Mouse (Mus musculus) neural tube, embryonic 13.5 days (tissue): ENCODE data around the gene Zfp758. TPM values are rescaled to one million over a fixed set of nuclear protein-coding genes. Genes with fewer than 3 reads are reported as not detected.
"Not testable (repeated sequence)": the region's sequence is repeated elsewhere in the genome, so short reads cannot be mapped to it uniquely, and the experiment has no call there.

Source experiments
- ATAC-seq: fragments of 200-750 bp; cut with Nextera tagmentation; 2 replicates; pipeline ENCODE4 v1.8.0; 2017; ENCODE audit warnings: low read depth, mild to moderate bottlenecking, moderate TSS enrichment, moderate library complexity
- H3K27ac ChIP-seq: fragments of 300-500 bp; sonication (generic); replicated peaks from 2 replicates; pipeline ENCODE4 v1.5.1; 2015; ENCODE audit warnings: moderate library complexity, mild to moderate bottlenecking, inconsistent platforms
- H3K27me3 ChIP-seq: fragments of 300-500 bp; sonication (generic); 2 replicates; pipeline ENCODE4 v1.6.1; 2015; ENCODE audit warnings: mild to moderate bottlenecking, inconsistent platforms
- H3K36me3 ChIP-seq: fragments of 300-500 bp; sonication (generic); 2 replicates; pipeline ENCODE4 v1.6.1; 2015; ENCODE audit warnings: mild to moderate bottlenecking, inconsistent platforms
- H3K4me1 ChIP-seq: fragments of 300-500 bp; sonication (generic); replicated peaks from 2 replicates; pipeline ENCODE4 v1.6.1; 2015; ENCODE audit warnings: inconsistent platforms
- H3K4me2 ChIP-seq: fragments of 300-500 bp; sonication (generic); 2 replicates; pipeline ENCODE4 v1.6.1; 2015; ENCODE audit warnings: inconsistent platforms, mild to moderate bottlenecking, moderate library complexity
- H3K4me3 ChIP-seq: fragments of 300-500 bp; sonication (generic); 2 replicates; pipeline ENCODE4 v1.5.1; 2015; ENCODE audit warnings: mild to moderate bottlenecking, inconsistent platforms
- H3K9ac ChIP-seq: fragments of 300-500 bp; sonication (generic); 2 replicates; pipeline ENCODE4 v1.6.1; 2015; ENCODE audit warnings: moderate library complexity, mild to moderate bottlenecking, inconsistent platforms
- H3K9me3 ChIP-seq: fragments of 300-500 bp; sonication (generic); 2 replicates; pipeline ENCODE4 v1.6.1; 2016; ENCODE audit warnings: inconsistent platforms
- WGBS: fragments of 180-500 bp; shearing (Covaris S2); methylation state at CpG from one replicate; pipeline ENCODE4 v1.1.7; 2015; 5-methylcytosine and 5-hydroxymethylcytosine counted together
- polyA plus RNA-seq: library from polyadenylated mRNA; unstranded; fragments of >200 nt; fragmentation: Nextera tagmentation; extraction: Ambion mirVana; gene quantifications from 2 replicates; pipeline ENCODE4 v1.2.1, GENCODE M21; 2015

Zfp758 gene
- polyA plus RNA-seq = 8.3 and 8.4 TPM in 2 replicates

- under 1% methylated on average over 31 of the region's 43 CpGs for WGBS
- peak within 1 kb of the TSS; percentile 56 for H3K4me3 ChIP-seq
- peaks cover 26% of the 10 kb centered on the region for H3K36me3 ChIP-seq
- H3K4me1 ChIP-seq = peaks cover 20% of the 10 kb centered on the region
- H3K9ac ChIP-seq = peak within 1 kb of the TSS; percentile 78
- H3K27me3 ChIP-seq, H3K9me3 ChIP-seq: not testable (repeated sequence)
- ATAC-seq = peak; percentile 97
- H3K27ac ChIP-seq = peak within 1 kb of the TSS; percentile 82
- peak within 1 kb of the TSS; percentile 63 for H3K4me2 ChIP-seq
These were observed at the start of gene Zfp758, which contains the start of gene Zfp944 for GRCm38 (mm10) chr17:22361101-22361781. Gene Zfp758, plus strand, starts transcription at chr17:22361453. Gene Zfp944, minus strand, starts transcription at chr17:22361400.

DNA sequence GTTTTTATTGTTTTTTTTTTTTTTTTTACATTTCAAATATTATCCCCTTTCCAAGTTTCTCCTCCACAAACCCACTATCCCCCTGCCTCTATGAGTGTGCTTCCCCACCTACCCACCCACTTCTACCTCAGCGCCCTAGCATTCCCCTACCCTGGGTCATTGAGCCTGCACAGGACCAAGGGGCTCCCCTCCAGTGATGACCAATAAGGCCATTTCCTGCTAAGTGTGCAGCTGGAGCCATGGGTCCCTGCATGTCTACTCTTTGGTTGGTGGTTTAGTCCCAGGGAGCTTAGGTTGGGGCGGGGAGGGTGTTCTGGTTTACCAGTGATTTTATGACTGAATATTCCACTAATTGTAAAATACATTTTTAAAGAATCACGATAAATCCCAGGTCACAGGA, 47.0 kb upstream of the Zfp758 start:
- Histone ChIP-seq H3K4me3 (peak overlapping the region; percentile 61), H3K27ac (peak overlapping the region; percentile 75; the same call in 1 of the 2 replicates), H3K9ac (peak overlapping the region; percentile 75), H3K4me2 (peak overlapping the region; percentile 58)
- WGBS = 1% methylated on average over 3 of the region's 3 CpGs
- H3K36me3 ChIP-seq, H3K9me3 ChIP-seq, H3K27me3 ChIP-seq, H3K4me1 ChIP-seq: not testable (repeated sequence)
- peak; percentile 90 for ATAC-seq

- peak; percentile 99 for ATAC-seq
- H3K4me2 ChIP-seq = peak within 1 kb of the TSS; percentile 58
These were observed 46.5 kb upstream of the Zfp758 start, which contains the start of gene CT030661.1 for GRCm38 (mm10) chr17:22314730-22315226. Gene CT030661.1, minus strand, starts transcription at chr17:22314837.

DNA sequence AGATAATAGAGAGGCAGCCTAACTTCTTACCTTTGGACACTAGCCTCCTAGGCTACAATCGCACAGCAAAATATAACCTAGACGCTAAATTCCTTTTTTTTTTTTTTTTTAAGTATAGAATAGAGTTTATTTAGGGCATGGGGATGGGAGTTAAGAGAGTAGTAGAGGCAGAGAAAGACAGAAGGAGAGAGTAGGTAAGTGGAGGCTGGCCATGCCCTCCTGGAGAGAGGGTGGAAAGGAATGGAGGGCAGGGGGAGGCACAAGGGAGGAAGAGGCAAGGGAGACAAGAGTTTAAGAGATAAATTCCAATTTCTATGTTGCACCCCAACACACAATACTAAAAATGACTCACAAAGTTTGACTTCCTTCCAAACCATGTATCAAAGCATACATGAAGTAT, 46.0 kb upstream of the Zfp758 start:
- WGBS = 22% methylated on average over 2 of the region's 2 CpGs
- H3K4me1 ChIP-seq, H3K9me3 ChIP-seq, H3K36me3 ChIP-seq, H3K27me3 ChIP-seq: not testable (repeated sequence)
- 0 out of 2 replicates have a peak, but pooled peaks have one; percentile 17 for ATAC-seq
- Histone ChIP-seq H3K4me3 (peak overlapping the region; percentile 61), H3K4me2 (peak overlapping the region; percentile 58), H3K27ac (0 out of 2 replicates have a peak overlapping the region, but pooled peaks have one; percentile 52), H3K9ac (peak overlapping the region; percentile 75)

More at GRCm38 (mm10) chr17:22314730-22315226, 46.5 kb upstream of the Zfp758 start, which contains the start of gene CT030661.1:
- peak within 1 kb of the TSS; percentile 75 for H3K27ac ChIP-seq
- H3K4me1 ChIP-seq, H3K9me3 ChIP-seq, H3K36me3 ChIP-seq, H3K27me3 ChIP-seq: not testable (repeated sequence)
- whole genome bisulfite sequencing = 0% methylated on average over 20 of the region's 20 CpGs
- peak within 1 kb of the TSS; percentile 61 for H3K4me3 ChIP-seq
- H3K9ac ChIP-seq = peak within 1 kb of the TSS; percentile 75

GRCm38 (mm10) chr17:22352794-22353193, 8.5 kb upstream of the Zfp758 start:
- no peaks in the 10 kb centered on the region for H3K27me3 ChIP-seq
- no peak overlapping the region for H3K27ac ChIP-seq
- ATAC-seq = no peak
- no peak overlapping the region for H3K4me2 ChIP-seq
- H3K9me3 ChIP-seq = no peaks in the 10 kb centered on the region
- peaks cover 42% of the 10 kb centered on the region for H3K36me3 ChIP-seq
- H3K4me3 ChIP-seq = no peak overlapping the region
- no peaks in the 10 kb centered on the region for H3K4me1 ChIP-seq
- H3K9ac ChIP-seq = no peak overlapping the region

- no peak for ATAC-seq
- H3K9me3 ChIP-seq = 0 out of 2 replicates have a peak, but pooled peaks cover 8% of the 10 kb centered on the region
- H3K4me1 ChIP-seq = peaks cover 20% of the 10 kb centered on the region
- no peak overlapping the region for H3K27ac ChIP-seq
- 32% methylated on average over 5 of the region's 5 CpGs for WGBS
- H3K4me3 ChIP-seq = peak overlapping the region; percentile 56
- peak overlapping the region; percentile 63 for H3K4me2 ChIP-seq
- no peaks in the 10 kb centered on the region for H3K27me3 ChIP-seq
- H3K36me3 ChIP-seq = peaks cover 30% of the 10 kb centered on the region
- H3K9ac ChIP-seq = peak overlapping the region; percentile 70
These were observed 681 bp upstream of the Zfp758 start for GRCm38 (mm10) chr17:22360572-22360971.

- no peak for ATAC-seq
- peaks cover 21% of the 10 kb centered on the region for H3K36me3 ChIP-seq
- H3K4me1 ChIP-seq = peaks cover 20% of the 10 kb centered on the region
- H3K9me3 ChIP-seq = peaks cover 18% of the 10 kb centered on the region
- no peak overlapping the region for H3K9ac ChIP-seq
- no peak overlapping the region for H3K4me2 ChIP-seq
- WGBS = 95% methylated on average over 3 of the region's 3 CpGs
- H3K4me3 ChIP-seq = no peak overlapping the region
- H3K27me3 ChIP-seq = no peaks in the 10 kb centered on the region
- H3K27ac ChIP-seq = no peak overlapping the region
These were observed 2.6 kb downstream of the Zfp758 start for GRCm38 (mm10) chr17:22363895-22364294.

DNA sequence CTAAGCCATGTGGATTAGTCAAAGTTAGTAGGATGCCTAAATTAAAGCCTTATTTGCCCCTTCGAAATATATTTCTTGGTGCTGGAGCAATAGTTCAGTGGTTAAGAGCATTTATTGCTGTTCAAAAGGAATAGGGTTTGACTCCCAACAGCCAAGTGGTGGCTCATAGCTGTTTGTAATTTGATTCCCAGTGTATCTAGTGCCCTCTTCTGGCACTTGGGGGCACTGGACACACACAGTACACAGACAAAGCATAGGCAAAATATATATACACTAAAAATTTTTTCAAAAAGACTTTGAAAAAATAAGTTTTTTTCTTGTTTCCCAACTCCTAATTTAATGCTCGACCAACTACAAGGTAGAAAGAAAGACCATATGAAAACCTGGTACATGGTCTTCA, 49.5 kb downstream of the Zfp758 start:
- Histone ChIP-seq H3K4me1 (no peaks in the 10 kb centered on the region), H3K9me3 (no peaks in the 10 kb centered on the region), H3K4me2 (no peak overlapping the region), H3K9ac (no peak overlapping the region), H3K27me3 (no peaks in the 10 kb centered on the region), H3K36me3 (no peaks in the 10 kb centered on the region), H3K4me3 (no peak overlapping the region), H3K27ac (no peak overlapping the region)
- ATAC-seq = no peak
- 82% methylated on average over 2 of the region's 2 CpGs for WGBS

DNA sequence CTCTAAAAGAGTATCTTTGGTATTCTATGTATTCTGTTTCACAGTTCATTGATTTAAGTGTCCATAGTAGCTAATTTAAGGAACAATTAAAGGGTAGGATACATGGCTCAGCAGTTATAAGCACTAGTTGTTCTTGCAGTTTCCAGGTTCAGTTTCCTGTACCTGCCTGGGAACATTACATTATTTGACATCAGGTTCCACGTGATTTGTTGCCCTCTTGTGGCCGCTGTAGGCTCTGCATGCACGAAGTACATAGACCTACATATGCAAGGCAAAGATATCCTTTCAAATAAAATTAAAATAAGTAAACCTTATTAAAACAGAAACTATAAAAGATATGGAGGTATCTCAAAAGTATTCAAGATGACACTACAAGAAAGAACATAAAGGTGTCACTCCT, 56.3 kb downstream of the Zfp758 start:
- Histone ChIP-seq H3K36me3 (no peaks in the 10 kb centered on the region), H3K27me3 (no peaks in the 10 kb centered on the region), H3K9me3 (no peaks in the 10 kb centered on the region), H3K4me2 (no peak overlapping the region), H3K4me3 (no peak overlapping the region), H3K27ac (no peak overlapping the region), H3K4me1 (no peaks in the 10 kb centered on the region), H3K9ac (no peak overlapping the region)
- 2% methylated on average over 3 of the region's 3 CpGs for WGBS
- ATAC-seq = peak; percentile 36

- Histone ChIP-seq H3K27me3 (no peaks in the 10 kb centered on the region), H3K36me3 (0 out of 2 replicates have a peak, but pooled peaks cover 8% of the 10 kb centered on the region), H3K9me3 (no peaks in the 10 kb centered on the region), H3K4me3 (peak within 1 kb of the TSS; percentile 66), H3K4me1 (peaks cover 27% of the 10 kb centered on the region), H3K9ac (peak within 1 kb of the TSS; percentile 78), H3K27ac (peak within 1 kb of the TSS; percentile 86), H3K4me2 (peak within 1 kb of the TSS; percentile 72)
- ATAC-seq = peak; percentile 95
- WGBS = under 1% methylated on average over 29 of the region's 29 CpGs
These were observed 62.8 kb downstream of the Zfp758 start, which contains the start of gene Zfp946 for GRCm38 (mm10) chr17:22423952-22424617. Gene Zfp946, plus strand, starts transcription at chr17:22424222.

- Histone ChIP-seq H3K9ac (peak overlapping the region; percentile 78), H3K27me3 (no peaks in the 10 kb centered on the region), H3K4me2 (peak overlapping the region; percentile 72), H3K9me3 (no peaks in the 10 kb centered on the region), H3K4me1 (peaks cover 27% of the 10 kb centered on the region), H3K36me3 (0 out of 2 replicates have a peak, but pooled peaks cover 9% of the 10 kb centered on the region), H3K4me3 (peak overlapping the region; percentile 66), H3K27ac (peak overlapping the region; percentile 86)
- WGBS = 4% methylated on average over 12 of the region's 12 CpGs
- peak; percentile 73 for ATAC-seq
These were observed 63.5 kb downstream of the Zfp758 start for GRCm38 (mm10) chr17:22424636-22425354.
